Comparison of ENCODE assay signal across 27 mouse cellular contexts in genomic region chr5:107650427-107650826, GRCm38 (mm10). TPM values are rescaled to one million over a fixed set of nuclear protein-coding genes. Genes with fewer than 3 reads are reported as not detected.
DNase-seq lines count a peak whose midpoint lies in the region; TF ChIP-seq lines count a peak whose summit lies in the region.
"Had no signal": no experiment of that assay in that cellular context is flagged by ENCODE, and none has a peak within 500 bp of the region (broad histone marks: within the 10 kb centered on the region; RNA-seq: fewer than 3 reads in every experiment).

No protein-coding gene starts in this region.

- H3K36me3 ChIP-seq in MEL (ENCODE audit: control insufficient read depth in 1 of 2, insufficient read depth in 2 of 2, low read length in 2 of 2) = peaks cover 0 to 48% of the 10 kb centered on the region in 2 experiments; a peak in 3 of 4 replicates
- H3K36me3 ChIP-seq: lung, embryonic 15.5 days; midbrain, embryonic 13.5 days; neural tube, embryonic 12.5 days had no signal

- no peaks in the 10 kb centered on the region for H3K27me3 ChIP-seq in MEL (ENCODE audit: control insufficient read depth in 1 of 2, insufficient read depth in 2 of 2, low read length in 2 of 2)
- H3K27me3 ChIP-seq: hindbrain, embryonic 13.5 days; kidney, embryonic 15.5 days; limb, embryonic 13.5 days; lung, embryonic 15.5 days; midbrain, embryonic 13.5 days; neural tube, embryonic 12.5 days had no signal

- H3K27ac ChIP-seq in MEL (ENCODE audit: control insufficient read depth, low read depth, low read length) = peak overlapping the region; percentile 72
- H3K27ac ChIP-seq: hindbrain, embryonic 13.5 days; kidney, embryonic 15.5 days; layer of hippocampus, adult 2 months; limb, embryonic 13.5 days; lung, embryonic 15.5 days; midbrain, embryonic 13.5 days; neural tube, embryonic 12.5 days had no signal

- DNase-seq in heart, adult 11 months = peak; percentile 79
- DNase-seq in heart, postnatal 10 days = no peak
- DNase-seq in MEL (ENCODE audit: low read depth, low spot score) = peak; percentile 45
- peak; percentile 67 for DNase-seq in induced T-regulatory cell, adult 2 months (ENCODE audit: low read depth)
- peak; percentile 37 for DNase-seq in naive thymus-derived CD4-positive, alpha-beta T cell, adult 2 months (ENCODE audit: low read depth)
- no peak for DNase-seq in adrenal gland, postnatal 10 days
- DNase-seq in urinary bladder, postnatal 36 days (ENCODE audit: low spot score in 2 of 2) = no peak
- no peak for DNase-seq in kidney, postnatal 10 days
- DNase-seq: adrenal gland, postnatal 25 days; cerebellum, adult 18-20 months; cerebellum, postnatal 10 days; gastrocnemius, postnatal 14 days; heart, adult 18-20 months; heart, postnatal 4 days; kidney, adult 11 months; kidney, postnatal 36 days; lung, postnatal 36 days; retina, postnatal 1 day; right cerebral cortex, postnatal 25 days; spleen, adult 18-20 months had no signal

- peaks cover 36 to 46% of the 10 kb centered on the region in 2 experiments for H3K4me1 ChIP-seq in MEL (ENCODE audit: control insufficient read depth in 1 of 2, insufficient read depth in 2 of 2, low read length in 2 of 2)
- H3K4me1 ChIP-seq: hindbrain, embryonic 13.5 days; kidney, embryonic 15.5 days; limb, embryonic 13.5 days; lung, embryonic 15.5 days; midbrain, embryonic 13.5 days; neural tube, embryonic 12.5 days had no signal

- no peak for TF ChIP-seq POLR2A in MEL (IDR thresholded peaks at IDR 0.05; ENCODE audit: control insufficient read depth in 1 of 2, insufficient read depth in 1 of 2, low read depth in 1 of 2, low read length in 2 of 2, poor library complexity in 1 of 2)

- no peak overlapping the region for H3K4me3 ChIP-seq in MEL (ENCODE audit: control insufficient read depth in 1 of 2, insufficient read depth in 1 of 2, low read depth in 2 of 2, low read length in 2 of 2)
- H3K4me3 ChIP-seq: hindbrain, embryonic 13.5 days; kidney, embryonic 15.5 days; layer of hippocampus, adult 2 months; limb, embryonic 13.5 days; lung, embryonic 15.5 days; midbrain, embryonic 13.5 days; neural tube, embryonic 12.5 days had no signal

- H3K79me2 ChIP-seq in MEL (ENCODE audit: control insufficient read depth, insufficient read depth, low read length, poor library complexity) = no peaks in the 10 kb centered on the region

- no peaks in the 10 kb centered on the region for H3K9me3 ChIP-seq in MEL (replicated peaks; ENCODE audit: insufficient read depth, low read length)
- H3K9me3 ChIP-seq: hindbrain, embryonic 13.5 days; kidney, embryonic 15.5 days; limb, embryonic 13.5 days; lung, embryonic 15.5 days; midbrain, embryonic 13.5 days; neural tube, embryonic 12.5 days had no signal

- intact Hi-C loops in heart, postnatal 10 days (cut with DNase I) = no loop called here

- TF ChIP-seq EP300 in MEL (IDR thresholded peaks at IDR 0.05; ENCODE audit: low read depth in 1 of 2, low read length in 2 of 2) = peak in 1 of 2 experiments; percentile 33; a peak in 1 of 4 replicates

- no peak for TF ChIP-seq CTCF in MEL (IDR thresholded peaks at IDR 0.05 in 2 of 3, conservative IDR thresholded peaks at IDR 0.05 in 1 of 3; ENCODE audit: control insufficient read depth in 1 of 3, insufficient read depth in 1 of 3, low read depth in 2 of 3, low read length in 3 of 3, poor library complexity in 1 of 3, severe bottlenecking in 1 of 3)

- no peak overlapping the region for H3K9ac ChIP-seq in MEL (ENCODE audit: control insufficient read depth, low read depth, low read length, poor library complexity, severe bottlenecking)
- H3K9ac ChIP-seq: hindbrain, embryonic 13.5 days; kidney, embryonic 15.5 days; limb, embryonic 13.5 days; lung, embryonic 15.5 days; midbrain, embryonic 13.5 days; neural tube, embryonic 12.5 days had no signal

- TF ChIP-seq RAD21 in MEL (IDR thresholded peaks at IDR 0.05; ENCODE audit: low read depth, low read length) = no peak

TF ChIP-seq in MEL, 35 proteins besides CTCF, POLR2A, EP300 and RAD21:
- no peak for TF ChIP-seq NRF1 (IDR thresholded peaks at IDR 0.05; ENCODE audit: insufficient read depth, low read depth, low read length, poor library complexity, severe bottlenecking)
- TF ChIP-seq MXI1 (IDR thresholded peaks at IDR 0.05; ENCODE audit: low read depth, low read length) = no peak
- no peak for TF ChIP-seq KAT2A (conservative IDR thresholded peaks at IDR 0.05; ENCODE audit: low read depth, low read length)
- no peak for TF ChIP-seq TBP (IDR thresholded peaks at IDR 0.05; ENCODE audit: low read depth, low read length)
- no peak for TF ChIP-seq MEF2A (IDR thresholded peaks at IDR 0.05; ENCODE audit: extremely low read depth, insufficient replicate concordance, low read depth, low read length, poor library complexity, severe bottlenecking)
- TF ChIP-seq MYC (IDR thresholded peaks at IDR 0.05; ENCODE audit: low read depth, low read length) = no peak
- TF ChIP-seq BHLHE40 (IDR thresholded peaks at IDR 0.05; ENCODE audit: borderline replicate concordance, low read depth, low read length) = no peak
- no peak for TF ChIP-seq UBTF (IDR thresholded peaks at IDR 0.05; ENCODE audit: borderline replicate concordance, insufficient read depth, low read depth, low read length)
- no peak for TF ChIP-seq TAL1 (IDR thresholded peaks at IDR 0.05; ENCODE audit: low read length)
- TF ChIP-seq TCF12 (IDR thresholded peaks at IDR 0.05; ENCODE audit: low read depth, low read length) = no peak
- no peak for TF ChIP-seq MAX (IDR thresholded peaks at IDR 0.05; ENCODE audit: low read length)
TF ChIP-seq in MEL: peak in this region for 0.

RNA-seq across cellular contexts. Expression of gene Glmn, which starts 52.7 kb away (rescaled TPM):
- 1 to 10 TPM; 9.0 to 9.2 TPM for total RNA-seq in heart, postnatal 10 days (2021)
- 7.3 and 7.8 TPM in 2 replicates for total RNA-seq in MEL (2012; rRNA removed)
- 1 to 10 TPM in 1 of 2 experiments, not detected in 1; 7.9 TPM for polyA plus RNA-seq in MEL (2012; ENCODE audit: insufficient read depth in 1 of 2, insufficient read length in 2 of 2, low read depth in 1 of 2, low replicate concordance in 2 of 2, missing spikeins in 1 of 2)
- 10 to 100 TPM; 10.8 to 15.4 TPM for total RNA-seq in adrenal gland, postnatal 10 days (2021)

RNA-seq across cellular contexts. Expression of gene Rpap2, which starts 53.3 kb away (rescaled TPM):
- total RNA-seq in heart, postnatal 10 days (2021) = 10 to 100 TPM in 1 of 2 experiments, 1 to 10 TPM in 1; 9.2 to 10.0 TPM
- total RNA-seq in MEL (2012; rRNA removed) = 13.4 and 13.8 TPM in 2 replicates
- 10 to 100 TPM in 1 of 2 experiments, not detected in 1; 10.8 TPM for polyA plus RNA-seq in MEL (2012; ENCODE audit: insufficient read depth in 1 of 2, insufficient read length in 2 of 2, low read depth in 1 of 2, low replicate concordance in 2 of 2, missing spikeins in 1 of 2)
- 10 to 100 TPM; 13.8 to 18.3 TPM for total RNA-seq in adrenal gland, postnatal 10 days (2021)

Comparison
In these comparisons a context has a peak if more than half of its experiments do, and no peak if none do; other contexts are left out.
1. DNase-seq: peak in heart, adult 11 months (single experiment), MEL (single experiment), induced T-regulatory cell, adult 2 months (single experiment) and naive thymus-derived CD4-positive, alpha-beta T cell, adult 2 months (single experiment); none in heart, postnatal 10 days (0 of 2), adrenal gland, postnatal 10 days (single experiment), urinary bladder, postnatal 36 days (0 of 2) and kidney, postnatal 10 days (single experiment).